Mouse (Mus musculus): ENCODE measurements around the gene Apbb2. TPM values are rescaled to one million over a fixed set of nuclear protein-coding genes. Genes with fewer than 3 reads are reported as not detected.
A peak's percentile ranks its signal among the peaks of the same experiment; 100 is the strongest.

Apbb2 gene
- total RNA-seq, 2 experiments from 2014 or later: 48.7 to 59.2 TPM

DNA sequence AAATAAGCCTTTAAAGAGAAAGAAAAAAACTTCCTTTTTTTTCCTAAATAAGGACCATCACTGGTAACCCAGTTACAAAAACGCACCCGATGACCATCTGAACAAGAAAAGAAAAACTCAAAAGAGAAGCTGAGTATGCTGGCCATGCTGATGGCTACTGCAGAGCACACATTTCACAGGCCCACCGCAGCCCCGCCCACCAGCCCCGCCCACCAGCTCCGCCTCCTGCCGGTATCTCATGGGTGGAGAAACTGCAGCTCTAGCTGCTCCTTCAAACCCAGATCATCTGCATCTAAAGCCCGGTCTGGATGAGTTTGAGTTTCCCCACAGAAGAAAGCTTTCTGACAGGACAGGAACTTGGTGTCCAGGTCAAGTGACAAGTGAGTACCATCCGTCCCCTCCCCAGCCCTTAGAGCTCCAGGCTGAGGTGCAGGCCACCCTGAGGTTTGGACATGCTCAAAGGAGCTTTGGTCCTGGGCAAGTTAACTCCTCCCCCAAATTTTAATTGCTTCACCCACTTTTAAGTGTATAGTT, 16.2 kb downstream of the Apbb2 start:
- no peak for DNase-seq

DNA sequence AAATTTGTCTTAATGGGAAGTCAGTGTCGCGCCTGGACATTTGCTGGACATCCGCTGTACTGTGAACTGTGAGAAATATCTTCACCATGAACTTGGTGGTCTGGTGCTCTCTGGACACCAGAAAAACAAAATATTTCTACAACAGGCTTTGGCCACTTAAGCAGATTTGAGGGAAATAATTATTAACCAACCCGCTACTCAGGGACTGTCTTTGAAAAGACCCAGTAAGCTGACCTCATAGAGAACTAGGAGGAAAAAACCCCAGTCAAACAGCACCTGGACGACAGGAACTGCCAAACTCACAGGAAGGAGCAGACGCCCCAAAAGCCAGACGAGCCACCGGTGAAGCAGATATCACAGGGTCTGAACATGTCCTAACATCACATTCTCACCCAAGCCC, 18.2 kb downstream of the Apbb2 start:
- no peak for DNase-seq

DNA sequence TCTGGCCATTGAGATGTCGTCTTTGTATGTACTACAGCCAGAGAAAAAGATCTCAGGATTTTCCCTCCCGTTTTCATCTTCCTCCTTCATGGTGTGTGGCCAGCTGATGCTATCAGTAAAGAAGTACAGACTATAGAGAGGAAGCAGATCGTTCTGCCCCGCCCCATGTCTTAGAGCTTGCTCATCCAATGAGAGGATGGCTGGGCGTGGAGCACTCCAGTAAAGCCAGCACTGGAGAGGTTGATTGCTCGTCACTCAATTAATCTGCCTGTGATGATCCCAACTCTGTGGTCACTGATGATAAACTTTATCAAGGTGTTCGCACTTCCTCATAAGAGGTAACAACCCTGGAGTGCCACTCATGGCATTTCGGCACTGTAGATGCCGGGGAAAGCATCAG, 18.7 kb downstream of the Apbb2 start:
- DNase-seq: no peak

GRCm38 (mm10) chr5:66596296-66596695, 22.3 kb downstream of the Apbb2 start:
- no peak for DNase-seq

DNA sequence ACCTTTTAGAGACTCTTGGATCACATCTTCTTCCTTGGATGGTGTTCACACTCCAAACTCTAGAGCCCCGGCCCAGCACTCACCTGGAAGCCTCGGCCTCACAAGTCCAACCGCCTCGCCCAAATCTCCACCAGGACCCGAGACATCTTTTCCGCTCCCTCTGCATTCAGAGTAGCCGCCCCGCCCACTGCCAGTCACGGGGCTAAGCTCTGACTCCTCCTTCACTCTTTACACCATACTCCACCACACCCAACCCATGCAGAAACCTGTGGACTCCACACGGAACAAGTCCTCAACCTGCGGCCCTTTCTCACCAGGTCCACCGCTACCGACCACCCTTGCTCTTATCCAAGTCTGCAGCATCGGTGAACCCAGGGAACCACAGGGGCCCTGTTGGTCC, 23.7 kb downstream of the Apbb2 start:
- DNase-seq: no peak

- no peak for DNase-seq
Observed at GRCm38 (mm10) chr5:66586236-66586745, 32.3 kb downstream of the Apbb2 start.

DNA sequence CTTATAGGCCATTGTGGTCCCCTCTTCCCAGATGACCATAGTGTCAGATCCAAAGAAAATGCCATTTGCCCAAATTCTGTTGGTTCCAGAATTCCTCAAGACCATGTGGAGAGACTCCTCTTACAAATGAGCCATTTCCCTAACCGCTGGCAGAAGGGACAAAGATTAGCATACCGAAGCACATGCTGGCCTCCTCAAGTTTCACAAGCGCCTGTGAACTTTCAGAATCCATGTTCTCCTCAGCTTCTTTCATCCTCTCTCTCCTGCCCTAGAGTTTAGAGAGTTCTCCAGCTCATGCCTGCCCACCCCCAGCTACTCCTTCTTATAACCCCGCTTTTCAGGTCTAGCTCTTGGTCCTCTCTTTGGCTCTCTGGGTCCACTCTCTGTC, 35.6 kb downstream of the Apbb2 start:
- DNase-seq: no peak

GRCm38 (mm10) chr5:66582281-66583018, 36.1 kb downstream of the Apbb2 start:
- DNase-seq: no peak

- DNase-seq: no peak
Observed at GRCm38 (mm10) chr5:66579066-66579465, 39.5 kb downstream of the Apbb2 start.

DNA sequence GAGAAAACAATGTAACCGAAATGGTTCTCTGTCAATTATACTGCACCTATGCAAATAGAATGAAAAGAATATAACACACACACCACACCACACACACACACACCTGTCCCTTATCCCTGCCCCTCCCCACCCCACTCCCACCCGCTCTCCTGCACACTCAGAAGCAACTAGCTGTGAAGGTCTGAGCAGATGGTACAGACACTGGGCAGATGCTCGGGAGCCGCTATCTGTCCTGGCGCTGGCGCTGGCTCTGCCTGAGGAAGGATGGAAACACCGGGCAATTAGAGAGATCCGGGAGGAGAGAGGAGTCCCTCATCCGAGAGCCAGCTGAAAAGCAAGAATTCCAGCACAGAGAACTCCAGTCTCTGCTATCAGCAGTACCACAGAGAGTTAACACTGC, 42.3 kb downstream of the Apbb2 start:
- DNase-seq: no peak

GRCm38 (mm10) chr5:66575148-66575547, 43.4 kb downstream of the Apbb2 start:
- peak; percentile 25 to 31 for DNase-seq

DNA sequence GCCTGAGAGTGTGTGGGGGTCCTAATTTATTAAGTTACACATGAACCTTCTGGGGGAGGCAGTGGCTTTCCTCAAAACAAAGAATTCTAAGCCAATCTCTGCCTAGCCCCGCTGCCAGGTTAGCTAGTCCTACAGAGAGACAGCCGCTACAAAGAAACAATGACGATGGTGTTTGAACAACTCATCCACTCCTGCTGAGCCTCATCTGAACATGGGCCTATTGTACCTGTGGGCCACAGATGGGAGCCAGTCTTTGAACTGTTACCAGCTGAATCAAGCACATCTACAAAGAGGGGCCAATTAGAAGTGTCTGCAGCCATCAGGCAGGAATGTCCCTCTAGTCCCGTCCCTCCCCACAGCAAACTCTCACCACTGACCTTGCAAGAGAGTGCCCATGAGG, 45.3 kb downstream of the Apbb2 start:
- DNase-seq: no peak

- DNase-seq: no peak
Observed at GRCm38 (mm10) chr5:66572086-66572855, 46.3 kb downstream of the Apbb2 start.

DNA sequence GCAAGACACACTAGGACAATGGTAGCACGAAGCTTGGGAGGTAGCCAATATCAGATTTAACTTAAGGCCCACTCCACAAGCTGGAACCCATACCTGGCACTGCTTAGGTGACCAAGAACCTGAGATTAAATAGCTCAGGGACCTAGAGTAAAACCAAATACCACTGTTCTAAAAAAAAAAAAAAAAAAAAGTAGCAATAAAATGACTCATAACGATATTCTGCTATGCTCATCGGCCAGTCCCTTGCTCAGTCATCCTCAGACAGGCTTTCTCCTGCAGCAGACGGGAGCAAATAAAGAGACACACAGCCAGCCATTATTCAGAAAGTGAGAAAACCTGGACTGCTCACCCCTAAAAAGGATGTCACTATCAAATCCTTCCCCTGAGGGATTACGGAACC, 47.9 kb downstream of the Apbb2 start:
- no peak for DNase-seq

GRCm38 (mm10) chr5:66569141-66569801, 49.3 kb downstream of the Apbb2 start:
- DNase-seq: no peak

DNA sequence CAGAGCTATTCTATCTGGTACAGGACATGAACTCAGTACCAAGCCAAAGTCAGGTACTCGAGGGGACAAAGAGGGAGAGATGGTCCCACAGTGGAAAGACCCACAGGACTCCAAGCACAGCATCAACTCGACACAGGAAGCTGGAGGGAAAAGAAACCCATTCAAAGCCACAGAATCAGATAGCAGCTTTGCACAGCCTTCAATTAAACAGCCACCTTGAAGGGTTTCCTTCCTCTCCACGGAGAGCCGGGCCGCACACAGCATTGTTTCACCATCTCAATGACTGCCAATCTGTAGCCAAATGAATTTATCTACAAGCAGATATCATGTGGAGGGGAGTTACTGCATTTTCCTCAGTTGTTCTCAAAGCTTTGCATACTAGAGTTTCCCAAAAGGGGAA, 50.6 kb downstream of the Apbb2 start:
- no peak for DNase-seq

DNA sequence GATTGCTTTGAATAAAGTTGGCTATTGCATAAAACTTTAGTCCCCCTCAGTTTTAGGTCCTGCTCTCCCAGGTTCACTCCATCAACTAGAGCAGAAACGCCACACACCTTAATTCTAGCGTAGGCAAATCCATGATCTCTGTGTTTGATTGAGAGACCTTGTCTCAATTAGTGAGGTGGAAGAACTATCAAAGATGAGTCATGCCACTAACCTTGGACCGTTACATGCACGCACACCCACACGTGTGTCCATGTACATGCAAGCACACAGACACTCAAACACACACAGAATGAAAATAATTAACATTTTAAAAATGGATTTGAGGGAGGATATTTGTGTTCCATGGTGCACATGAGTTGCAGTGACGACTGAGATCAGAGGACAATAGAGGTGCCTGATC, 51.2 kb downstream of the Apbb2 start:
- DNase-seq: no peak

DNA sequence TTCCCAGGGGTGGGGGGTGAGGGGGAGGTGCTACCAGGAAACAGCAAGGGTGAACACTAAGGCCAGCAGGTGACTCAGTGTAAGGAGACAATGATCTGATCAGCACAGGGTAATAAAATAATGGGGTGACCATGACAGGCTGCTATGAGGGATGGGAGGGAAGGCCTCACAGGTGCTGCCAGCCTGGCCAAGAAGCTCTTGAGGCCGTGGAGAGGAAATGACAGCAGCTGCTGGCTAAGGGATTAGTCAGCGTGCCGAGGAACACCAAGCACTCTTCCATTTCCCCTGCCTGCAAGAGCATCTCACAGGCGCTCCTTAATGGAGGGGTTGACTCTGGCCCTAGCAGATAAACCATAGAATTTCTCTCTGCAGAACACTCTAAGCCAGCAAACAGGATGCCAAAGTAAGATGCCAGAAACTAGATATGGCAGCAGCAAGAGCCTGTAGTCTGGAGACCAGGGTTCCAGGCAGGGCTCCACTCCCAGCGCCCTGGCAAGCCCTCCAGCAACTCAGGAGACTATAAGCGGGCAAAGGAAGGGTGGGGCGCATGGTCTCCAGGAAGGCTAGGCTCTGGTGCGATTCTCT, 58.9 kb downstream of the Apbb2 start:
- no peak for DNase-seq

DNA sequence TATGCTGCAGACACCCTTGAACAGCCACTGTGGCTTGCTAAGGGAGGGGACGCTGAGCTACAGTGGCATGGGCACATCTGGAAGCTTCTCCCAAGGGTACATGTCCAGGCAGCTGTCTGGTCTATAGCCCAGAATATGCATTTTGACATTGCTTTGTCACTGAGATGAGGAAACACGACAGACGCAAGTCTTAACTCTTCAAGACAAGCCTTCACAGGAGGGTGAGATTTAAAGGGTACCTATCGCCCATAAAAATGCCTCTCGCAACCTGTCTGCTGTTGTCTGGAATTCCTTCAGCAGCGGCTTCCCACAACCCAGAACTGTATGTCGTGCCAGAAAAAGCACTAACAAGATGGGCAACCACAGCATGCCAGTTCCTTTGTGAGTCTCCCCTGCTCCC, 60.5 kb downstream of the Apbb2 start:
- no peak for DNase-seq

GRCm38 (mm10) chr5:66553933-66554332, 64.7 kb downstream of the Apbb2 start:
- no peak for DNase-seq

DNA sequence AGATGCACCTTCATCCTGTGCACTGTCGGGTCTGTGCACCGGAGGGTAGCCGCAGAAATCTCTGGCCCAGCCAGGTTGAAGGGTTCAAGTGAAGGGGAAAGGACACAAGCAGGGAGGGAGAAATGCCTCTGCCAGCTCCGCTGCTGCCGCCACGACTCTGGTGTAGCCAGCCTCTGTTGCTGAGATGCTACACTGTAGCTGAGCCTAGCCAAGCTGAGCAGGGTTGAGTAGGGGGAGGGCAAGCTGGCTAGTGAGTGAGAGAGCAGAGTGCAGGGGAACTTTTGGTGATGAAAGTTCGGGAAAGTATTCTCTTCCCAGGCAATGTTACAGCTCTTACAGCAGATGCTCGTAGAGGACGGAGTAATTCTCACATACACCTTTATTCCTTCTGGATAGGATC, 66.3 kb downstream of the Apbb2 start:
- no peak for DNase-seq

DNA sequence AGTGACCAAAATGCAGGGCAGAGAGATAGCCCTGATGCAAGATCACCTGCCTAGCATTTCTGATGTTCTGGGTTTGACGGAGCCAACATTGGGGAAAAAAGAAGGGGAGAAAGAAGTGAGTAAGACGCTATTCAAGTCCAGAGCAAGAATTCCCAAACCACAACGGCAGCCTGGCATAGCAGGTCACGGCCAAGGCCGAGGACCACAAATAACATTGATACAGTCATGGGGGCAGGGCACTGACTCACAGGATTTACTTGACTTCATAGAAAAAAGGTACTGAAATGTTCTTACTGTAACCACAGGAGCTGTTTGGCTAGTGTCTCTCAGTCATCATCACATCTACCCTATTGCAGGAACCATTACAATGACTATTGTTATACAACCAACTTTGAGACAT, 68.3 kb downstream of the Apbb2 start:
- no peak for DNase-seq

GRCm38 (mm10) chr5:66549691-66550090, 68.9 kb downstream of the Apbb2 start:
- no peak for DNase-seq
